Mouse (Mus musculus) embryonic facial prominence, embryonic 12.5 days (tissue): ENCODE measurements at regions not wholly inside any gene's neighbourhood (a gene's known extent, or its start where the extent isn't known, plus 50 kb on each side); places are given as distances from the start of the nearest gene placed in this dataset.

Experiments
- ATAC-seq: fragments of 200-750 bp; cut with Nextera tagmentation; 2 replicates; pipeline ENCODE4 v1.8.0; 2017; ENCODE audit not compliant: insufficient number of reproducible peaks, insufficient read depth, low FRiP score, low TSS enrichment
- H3K27ac ChIP-seq: fragments of 300-500 bp; sonication (generic); 2 replicates; pipeline ENCODE4 v1.5.1; 2016; ENCODE audit warnings: mild to moderate bottlenecking
- H3K27me3 ChIP-seq: fragments of 300-500 bp; sonication (generic); 2 replicates; pipeline ENCODE4 v1.6.1; 2016; ENCODE audit warnings: mild to moderate bottlenecking, moderate library complexity
- H3K36me3 ChIP-seq: fragments of 300-500 bp; sonication (generic); 2 replicates; pipeline ENCODE4 v1.6.1; 2016; ENCODE audit warnings: mild to moderate bottlenecking
- H3K4me1 ChIP-seq: fragments of 300-500 bp; sonication (generic); 2 replicates; pipeline ENCODE4 v1.6.1; 2016
- H3K4me2 ChIP-seq: fragments of 300-500 bp; sonication (generic); replicated peaks from 2 replicates; pipeline ENCODE4 v1.6.1; 2016; ENCODE audit warnings: mild to moderate bottlenecking, moderate library complexity
- H3K4me3 ChIP-seq: fragments of 300-500 bp; sonication (generic); 2 replicates; pipeline ENCODE4 v1.5.1; 2016; ENCODE audit warnings: mild to moderate bottlenecking
- H3K9ac ChIP-seq: fragments of 300-500 bp; sonication (generic); 2 replicates; pipeline ENCODE4 v1.6.1; 2016; ENCODE audit warnings: mild to moderate bottlenecking, moderate library complexity
- H3K9me3 ChIP-seq: fragments of 300-500 bp; sonication (generic); 2 replicates; pipeline ENCODE4 v1.6.1; 2016; ENCODE audit warnings: mild to moderate bottlenecking, moderate library complexity
- WGBS: fragments of 180-500 bp; shearing (Covaris S2); methylation state at CpG from one replicate; pipeline ENCODE4 v1.1.7; 2016; 5-methylcytosine and 5-hydroxymethylcytosine counted together

DNA sequence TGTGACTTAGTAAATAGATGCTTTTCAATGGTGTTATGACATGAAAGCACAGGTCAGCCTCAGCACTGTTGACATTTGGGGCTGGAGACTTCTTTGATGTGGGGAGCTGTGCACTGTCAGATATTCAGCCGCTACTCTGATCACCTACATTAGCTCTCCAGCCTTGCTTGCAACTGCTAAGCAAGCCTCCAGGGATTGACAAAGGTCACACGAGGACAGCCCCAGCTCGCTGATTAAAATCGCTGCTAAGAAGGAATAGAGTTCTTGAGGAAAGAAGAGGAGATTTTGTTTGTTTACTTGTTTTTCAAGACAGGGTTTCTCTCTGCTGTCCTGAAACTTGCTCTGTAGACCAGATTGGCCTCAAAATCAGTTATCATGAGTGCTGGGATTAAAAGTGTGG lies 126.8 kb upstream of the Zfp706 start:
- Histone ChIP-seq H3K36me3 (no peaks in the 10 kb centered on the region), H3K27ac (no peak overlapping the region), H3K9me3 (no peaks in the 10 kb centered on the region), H3K4me2 (no peak overlapping the region), H3K27me3 (no peaks in the 10 kb centered on the region), H3K9ac (no peak overlapping the region), H3K4me1 (0 out of 2 replicates have a peak, but pooled peaks cover 6% of the 10 kb centered on the region), H3K4me3 (no peak overlapping the region)
- ATAC-seq: no peak
- WGBS: 28% methylated on average over 4 of the region's 4 CpGs

DNA sequence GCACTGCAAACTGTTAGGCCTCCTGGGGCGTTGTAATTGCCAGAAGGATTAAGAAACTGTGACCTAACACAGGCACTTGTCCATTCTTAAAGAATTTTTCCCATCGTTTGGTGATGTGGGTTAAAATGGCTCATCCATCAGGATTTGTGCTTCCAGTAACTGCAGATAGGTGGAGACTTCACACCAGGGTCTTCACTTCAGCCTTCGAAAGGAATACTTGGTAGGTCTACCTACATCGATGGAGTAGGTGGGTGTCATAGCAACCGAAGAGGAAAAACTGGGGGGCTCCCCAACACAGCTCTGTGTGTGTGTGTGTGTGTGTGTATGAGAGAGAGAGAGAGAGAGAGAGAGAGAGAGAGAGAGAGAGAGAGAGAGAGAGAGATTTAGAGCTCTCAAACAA lies 126.3 kb upstream of the Zfp706 start:
- Histone ChIP-seq H3K4me3 (no peak overlapping the region), H3K9ac (no peak overlapping the region), H3K27ac (no peak overlapping the region), H3K4me1 (0 out of 2 replicates have a peak, but pooled peaks cover 6% of the 10 kb centered on the region), H3K4me2 (no peak overlapping the region), H3K27me3 (no peaks in the 10 kb centered on the region), H3K36me3 (no peaks in the 10 kb centered on the region), H3K9me3 (no peaks in the 10 kb centered on the region)
- no peak for ATAC-seq
- WGBS: 39% methylated on average over 5 of the region's 5 CpGs

DNA sequence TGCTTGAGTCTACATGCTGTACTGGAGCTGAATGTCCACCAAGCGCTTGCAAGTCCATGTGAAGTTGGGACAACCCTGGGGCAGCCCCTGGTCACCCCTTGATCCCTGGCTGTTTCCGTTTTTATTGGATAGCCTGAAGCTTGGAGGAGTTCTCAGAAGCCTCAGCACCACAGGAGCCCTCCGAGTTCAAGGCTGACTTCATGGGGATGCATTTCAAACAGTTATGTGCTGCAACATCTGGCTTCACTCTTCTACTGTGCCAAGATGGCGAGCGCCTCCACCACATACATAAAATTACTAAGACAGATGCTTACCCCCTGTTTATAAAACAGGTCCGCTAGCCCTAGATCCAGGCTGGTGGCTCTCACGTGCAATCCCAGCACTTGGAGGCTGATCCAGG lies 120.1 kb upstream of the Zfp706 start:
- no peak overlapping the region for H3K27ac ChIP-seq
- no peaks in the 10 kb centered on the region for H3K27me3 ChIP-seq
- no peak overlapping the region for H3K4me2 ChIP-seq
- WGBS: 63% methylated on average over 7 of the region's 7 CpGs
- no peaks in the 10 kb centered on the region for H3K36me3 ChIP-seq
- no peaks in the 10 kb centered on the region for H3K9me3 ChIP-seq
- ATAC-seq: no peak
- H3K4me1 ChIP-seq: no peaks in the 10 kb centered on the region
- H3K4me3 ChIP-seq: no peak overlapping the region
- H3K9ac ChIP-seq: no peak overlapping the region

DNA sequence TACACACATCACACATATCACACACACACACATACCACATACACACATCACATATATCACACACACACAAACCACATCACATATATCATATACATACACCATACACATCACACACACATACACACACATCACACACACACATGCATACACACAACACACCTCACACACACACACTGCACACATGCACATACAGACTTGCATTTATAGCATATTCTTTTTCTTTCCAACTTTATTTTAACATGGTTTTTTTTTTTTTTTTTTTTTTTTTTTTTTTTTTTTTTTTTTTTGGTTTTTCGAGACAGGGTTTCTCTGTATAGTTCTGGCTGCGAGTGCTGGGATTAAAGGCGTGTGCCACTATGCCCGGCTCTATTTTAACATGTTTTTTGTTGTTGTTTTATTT lies 119.6 kb upstream of the Zfp706 start:
- 82% methylated on average over 4 of the region's 4 CpGs for WGBS
- Histone ChIP-seq H3K4me3 (no peak overlapping the region), H3K27ac (no peak overlapping the region), H3K4me1 (no peaks in the 10 kb centered on the region), H3K36me3 (no peaks in the 10 kb centered on the region), H3K9me3 (no peaks in the 10 kb centered on the region), H3K27me3 (no peaks in the 10 kb centered on the region), H3K9ac (no peak overlapping the region), H3K4me2 (no peak overlapping the region)
- no peak for ATAC-seq

DNA sequence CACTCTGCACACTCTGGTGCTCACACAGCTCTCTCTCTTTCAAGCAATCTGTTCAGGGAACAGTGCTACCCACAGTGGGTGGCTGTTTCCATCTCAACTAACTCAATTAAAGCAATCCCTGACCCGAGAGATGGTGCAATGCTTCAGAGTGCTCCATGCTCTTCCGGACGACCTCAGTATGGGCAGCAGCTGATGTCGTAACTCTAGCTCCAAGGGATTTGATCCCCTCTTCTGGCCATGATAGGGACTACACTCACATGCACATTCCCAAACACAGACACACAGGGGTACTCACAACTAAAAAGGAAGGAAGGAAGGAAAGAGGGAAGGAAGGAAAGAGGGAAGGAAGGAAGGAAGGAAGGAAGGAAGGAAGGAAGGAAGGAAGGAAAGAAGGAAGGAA lies 118.2 kb upstream of the Zfp706 start:
- no peak for ATAC-seq
- H3K9ac ChIP-seq: no peak overlapping the region
- H3K27ac ChIP-seq: no peak overlapping the region
- 74% methylated on average over 4 of the region's 4 CpGs for WGBS
- H3K27me3 ChIP-seq: no peaks in the 10 kb centered on the region
- no peaks in the 10 kb centered on the region for H3K9me3 ChIP-seq
- H3K36me3 ChIP-seq: no peaks in the 10 kb centered on the region
- no peak overlapping the region for H3K4me3 ChIP-seq
- H3K4me2 ChIP-seq: no peak overlapping the region
- H3K4me1 ChIP-seq: no peaks in the 10 kb centered on the region

DNA sequence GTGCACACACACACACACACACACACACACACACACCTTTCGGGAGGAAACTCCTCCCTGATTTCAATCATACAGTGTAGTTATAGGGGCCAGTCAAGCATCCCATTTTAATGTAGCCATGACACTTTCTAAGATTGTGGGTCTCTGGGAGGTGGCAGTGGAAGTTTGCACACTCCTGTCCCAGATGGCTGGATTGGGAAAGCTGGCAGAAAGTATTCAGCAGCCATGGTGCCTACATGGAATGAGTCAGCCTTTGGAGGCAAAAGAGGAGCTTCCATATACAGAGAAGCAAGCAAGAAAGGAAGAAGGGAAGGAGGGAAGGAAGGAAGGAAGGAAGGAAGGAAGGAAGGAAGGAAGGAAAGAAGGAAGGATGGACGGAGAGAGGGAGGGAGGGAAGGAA lies 117.4 kb upstream of the Zfp706 start:
- WGBS: 86% methylated on average over 2 of the region's 2 CpGs

DNA sequence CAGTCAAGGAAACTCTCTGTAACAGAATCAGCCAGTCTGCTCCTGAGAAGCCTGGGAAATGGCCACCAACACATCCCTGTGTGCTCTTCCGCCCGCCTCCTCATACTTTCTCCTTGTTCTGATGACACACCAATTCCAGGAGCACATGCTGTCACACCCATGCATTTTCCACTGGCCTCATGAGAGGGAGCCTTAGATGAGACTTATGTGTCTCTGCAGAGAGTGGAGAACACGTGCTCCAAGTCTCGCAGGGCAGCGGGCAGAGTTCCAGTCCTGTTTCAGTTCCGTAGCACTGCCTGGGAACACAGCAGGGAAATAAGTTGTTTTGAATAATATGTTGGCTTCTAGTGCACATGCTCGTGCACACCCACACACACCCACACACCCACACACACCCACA lies 116.7 kb upstream of the Zfp706 start:
- H3K9ac ChIP-seq: no peak overlapping the region
- WGBS: 87% methylated on average over 7 of the region's 7 CpGs
- ATAC-seq: no peak

More for the DNA sequence above, 117.4 kb upstream of the Zfp706 start:
- Histone ChIP-seq H3K27ac (no peak overlapping the region), H3K4me2 (no peak overlapping the region), H3K27me3 (no peaks in the 10 kb centered on the region), H3K9ac (no peak overlapping the region), H3K36me3 (no peaks in the 10 kb centered on the region), H3K4me1 (no peaks in the 10 kb centered on the region), H3K4me3 (no peak overlapping the region), H3K9me3 (no peaks in the 10 kb centered on the region)
- ATAC-seq: no peak

DNA sequence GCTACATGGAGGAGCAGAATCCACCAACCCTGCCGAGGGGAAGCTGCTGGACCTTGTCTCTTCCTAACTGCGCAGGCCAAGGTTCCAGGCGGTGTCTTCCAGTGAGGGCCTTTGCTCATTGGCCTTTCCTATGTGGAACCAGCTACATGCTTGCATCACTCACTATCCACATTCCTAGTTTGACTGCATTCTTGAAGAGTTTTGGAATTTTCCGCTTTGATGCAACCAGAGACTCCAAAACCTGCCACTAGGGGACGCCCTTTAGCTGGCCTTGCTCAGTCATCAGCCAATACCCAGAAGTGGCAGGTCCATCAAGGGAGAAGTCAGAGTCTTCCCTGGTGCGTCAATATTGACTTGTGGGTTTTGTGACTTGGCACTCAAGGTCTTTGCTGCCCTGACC lies 112.8 kb upstream of the Zfp706 start:
- Histone ChIP-seq H3K36me3 (no peaks in the 10 kb centered on the region), H3K4me2 (no peak overlapping the region), H3K9me3 (no peaks in the 10 kb centered on the region), H3K4me3 (no peak overlapping the region), H3K9ac (no peak overlapping the region), H3K27me3 (no peaks in the 10 kb centered on the region), H3K4me1 (no peaks in the 10 kb centered on the region), H3K27ac (no peak overlapping the region)
- no peak for ATAC-seq
- WGBS: 15% methylated on average over 6 of the region's 6 CpGs

More for the DNA sequence above, 116.7 kb upstream of the Zfp706 start:
- no peak overlapping the region for H3K4me2 ChIP-seq
- H3K4me3 ChIP-seq: no peak overlapping the region
- H3K27me3 ChIP-seq: no peaks in the 10 kb centered on the region
- H3K36me3 ChIP-seq: no peaks in the 10 kb centered on the region
- H3K9me3 ChIP-seq: no peaks in the 10 kb centered on the region
- no peak overlapping the region for H3K27ac ChIP-seq
- no peaks in the 10 kb centered on the region for H3K4me1 ChIP-seq

DNA sequence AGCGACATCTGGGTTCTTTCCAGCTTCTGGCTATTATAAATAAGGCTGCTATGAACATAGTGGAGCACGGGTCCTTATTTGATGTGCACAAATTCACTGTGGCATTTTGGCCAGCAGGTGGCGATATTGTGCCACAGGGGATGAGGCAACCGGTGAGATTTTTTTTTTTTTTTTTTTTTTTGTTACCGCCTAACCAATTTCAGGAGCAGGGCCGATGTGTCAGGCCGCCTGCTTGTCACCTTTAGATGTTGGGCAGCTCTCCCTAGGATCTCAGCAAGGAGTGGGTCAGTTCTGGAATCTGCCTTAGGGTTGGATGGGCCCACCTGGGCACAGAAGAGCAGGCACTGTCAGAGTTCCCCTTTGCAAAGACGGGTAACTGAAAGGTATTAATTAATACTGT lies 106.5 kb upstream of the Zfp706 start:
- H3K9me3 ChIP-seq: 0 out of 2 replicates have a peak, but pooled peaks cover 5% of the 10 kb centered on the region
- no peak overlapping the region for H3K4me2 ChIP-seq
- no peak overlapping the region for H3K4me3 ChIP-seq
- 10% methylated on average over 8 of the region's 8 CpGs for WGBS
- no peak for ATAC-seq
- no peaks in the 10 kb centered on the region for H3K4me1 ChIP-seq
- H3K9ac ChIP-seq: no peak overlapping the region
- H3K27ac ChIP-seq: no peak overlapping the region
- no peaks in the 10 kb centered on the region for H3K27me3 ChIP-seq
- no peaks in the 10 kb centered on the region for H3K36me3 ChIP-seq

DNA sequence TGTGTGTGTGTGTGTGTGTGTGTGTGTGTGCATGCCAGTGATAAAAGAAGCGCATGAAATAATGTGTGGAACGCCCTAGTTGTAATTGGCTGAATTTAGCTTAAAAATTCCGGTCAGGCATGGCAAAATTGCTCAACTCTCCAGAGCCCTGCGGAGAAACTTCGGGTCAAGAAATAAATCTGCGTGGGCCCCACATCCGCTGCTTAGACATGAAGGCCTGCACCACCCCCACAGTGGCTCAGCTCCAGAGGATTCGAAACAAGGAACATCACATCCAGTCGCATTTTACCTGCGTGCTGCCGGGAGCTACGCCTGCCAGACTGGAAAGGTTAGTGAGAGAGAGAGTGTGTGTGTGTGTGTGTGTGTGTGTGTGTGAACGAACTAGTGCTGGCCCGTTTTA lies 102.9 kb upstream of the Zfp706 start:
- WGBS: 88% methylated on average over 14 of the region's 14 CpGs
- Histone ChIP-seq H3K9ac (no peak overlapping the region), H3K27me3 (no peaks in the 10 kb centered on the region), H3K27ac (no peak overlapping the region), H3K4me2 (no peak overlapping the region), H3K9me3 (0 out of 2 replicates have a peak, but pooled peaks cover 5% of the 10 kb centered on the region), H3K4me1 (no peaks in the 10 kb centered on the region), H3K4me3 (no peak overlapping the region), H3K36me3 (no peaks in the 10 kb centered on the region)
- ATAC-seq: no peak

DNA sequence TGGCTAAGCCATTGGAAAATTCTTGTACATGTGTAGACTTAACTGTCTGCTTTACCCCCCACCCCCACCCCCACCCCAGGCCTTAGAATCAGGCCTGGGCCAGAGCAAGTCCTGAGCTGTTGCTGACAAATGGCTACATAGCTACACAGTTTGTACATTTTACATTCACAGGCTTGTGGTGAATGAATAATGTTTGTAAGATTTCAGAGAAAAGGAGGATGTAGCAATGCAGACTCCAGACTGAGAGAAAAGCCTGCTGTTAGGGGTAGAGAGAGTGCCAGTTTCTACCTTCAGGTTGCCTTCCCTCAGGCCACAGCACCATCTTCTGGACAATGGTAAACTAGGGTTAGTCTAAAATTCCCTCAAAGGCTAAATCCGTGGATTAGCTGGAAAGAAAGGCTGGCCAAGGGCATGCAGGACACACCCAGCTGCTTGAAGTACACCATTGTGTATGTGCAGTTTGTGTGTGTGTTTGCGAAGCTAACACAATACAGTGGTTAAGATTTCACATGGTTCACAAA lies 94.5 kb upstream of the Zfp706 start:
- 56% methylated on average over 2 of the region's 2 CpGs for WGBS
- H3K4me1 ChIP-seq: no peaks in the 10 kb centered on the region
- H3K27me3 ChIP-seq: no peaks in the 10 kb centered on the region
- no peak for ATAC-seq
- no peak overlapping the region for H3K4me2 ChIP-seq
- no peaks in the 10 kb centered on the region for H3K9me3 ChIP-seq
- H3K4me3 ChIP-seq: no peak overlapping the region
- no peak overlapping the region for H3K9ac ChIP-seq
- no peak overlapping the region for H3K27ac ChIP-seq
- H3K36me3 ChIP-seq: no peaks in the 10 kb centered on the region

DNA sequence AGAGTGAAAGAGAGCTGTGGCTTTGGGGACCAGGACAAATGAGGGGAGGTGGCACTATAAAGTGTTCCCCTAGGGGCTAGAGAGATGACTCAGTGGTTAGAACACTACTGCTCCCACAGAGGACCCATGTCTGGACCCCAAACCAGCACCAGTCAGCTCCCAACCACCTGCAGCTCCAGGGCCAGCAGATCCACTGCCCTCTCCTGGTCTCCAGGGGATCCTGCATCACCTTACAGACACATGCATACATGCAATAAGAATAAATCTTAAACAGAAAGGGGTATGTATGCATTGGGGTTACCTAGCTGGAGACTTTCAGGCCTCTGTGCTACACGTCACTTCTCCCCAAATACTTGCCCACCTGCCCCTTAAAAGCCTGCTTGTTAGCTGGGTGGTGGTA lies 93.8 kb upstream of the Zfp706 start:
- H3K27ac ChIP-seq: no peak overlapping the region
- H3K9me3 ChIP-seq: no peaks in the 10 kb centered on the region
- 91% methylated on average over 1 of the region's 1 CpGs for whole genome bisulfite sequencing
- H3K4me2 ChIP-seq: no peak overlapping the region
- no peaks in the 10 kb centered on the region for H3K4me1 ChIP-seq
- no peaks in the 10 kb centered on the region for H3K27me3 ChIP-seq
- H3K4me3 ChIP-seq: no peak overlapping the region
- no peak for ATAC-seq
- H3K36me3 ChIP-seq: no peaks in the 10 kb centered on the region
- H3K9ac ChIP-seq: no peak overlapping the region

DNA sequence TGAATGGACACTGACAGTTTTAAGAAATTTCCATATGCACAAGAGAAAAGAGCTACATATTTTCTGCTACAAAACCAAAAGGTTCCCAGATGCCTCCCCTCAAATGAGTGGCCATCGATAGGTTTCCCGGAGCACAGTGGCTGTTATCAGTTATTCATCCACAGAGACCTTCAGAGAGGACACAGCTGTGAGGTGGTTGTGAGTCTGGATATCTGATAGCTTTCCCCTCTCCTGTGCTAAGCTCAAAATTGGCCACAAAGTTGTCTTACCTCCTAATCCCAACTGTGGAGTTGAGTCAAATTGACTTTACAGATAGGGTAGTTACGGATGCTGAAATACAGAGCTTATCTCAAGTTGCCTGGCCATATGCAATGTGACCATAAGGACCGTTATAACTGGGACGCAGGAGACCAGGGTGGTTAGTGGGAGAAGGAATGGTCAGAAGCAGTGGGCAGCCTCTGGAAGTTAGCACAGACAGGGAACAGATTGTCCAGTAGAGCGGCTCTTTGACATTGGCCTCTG lies 93.3 kb upstream of the Zfp706 start:
- Histone ChIP-seq H3K36me3 (no peaks in the 10 kb centered on the region), H3K9ac (no peak overlapping the region), H3K4me3 (no peak overlapping the region), H3K9me3 (no peaks in the 10 kb centered on the region), H3K27ac (no peak overlapping the region), H3K4me1 (no peaks in the 10 kb centered on the region), H3K4me2 (no peak overlapping the region), H3K27me3 (no peaks in the 10 kb centered on the region)
- ATAC-seq: no peak
- WGBS: 92% methylated on average over 6 of the region's 6 CpGs
